Mouse (Mus musculus): ENCODE measurements around the gene Cdc42ep3. TPM values are rescaled to one million over a fixed set of nuclear protein-coding genes. Genes with fewer than 3 reads are reported as not detected.

The Cdc42ep3 gene
- 23.6 and 33.4 TPM in 2 replicates for total RNA-seq (2015; ENCODE audit: low replicate concordance)
- 26.3 and 28.0 TPM in 2 replicates for total RNA-seq (2017; ENCODE audit: low replicate concordance)

DNA sequence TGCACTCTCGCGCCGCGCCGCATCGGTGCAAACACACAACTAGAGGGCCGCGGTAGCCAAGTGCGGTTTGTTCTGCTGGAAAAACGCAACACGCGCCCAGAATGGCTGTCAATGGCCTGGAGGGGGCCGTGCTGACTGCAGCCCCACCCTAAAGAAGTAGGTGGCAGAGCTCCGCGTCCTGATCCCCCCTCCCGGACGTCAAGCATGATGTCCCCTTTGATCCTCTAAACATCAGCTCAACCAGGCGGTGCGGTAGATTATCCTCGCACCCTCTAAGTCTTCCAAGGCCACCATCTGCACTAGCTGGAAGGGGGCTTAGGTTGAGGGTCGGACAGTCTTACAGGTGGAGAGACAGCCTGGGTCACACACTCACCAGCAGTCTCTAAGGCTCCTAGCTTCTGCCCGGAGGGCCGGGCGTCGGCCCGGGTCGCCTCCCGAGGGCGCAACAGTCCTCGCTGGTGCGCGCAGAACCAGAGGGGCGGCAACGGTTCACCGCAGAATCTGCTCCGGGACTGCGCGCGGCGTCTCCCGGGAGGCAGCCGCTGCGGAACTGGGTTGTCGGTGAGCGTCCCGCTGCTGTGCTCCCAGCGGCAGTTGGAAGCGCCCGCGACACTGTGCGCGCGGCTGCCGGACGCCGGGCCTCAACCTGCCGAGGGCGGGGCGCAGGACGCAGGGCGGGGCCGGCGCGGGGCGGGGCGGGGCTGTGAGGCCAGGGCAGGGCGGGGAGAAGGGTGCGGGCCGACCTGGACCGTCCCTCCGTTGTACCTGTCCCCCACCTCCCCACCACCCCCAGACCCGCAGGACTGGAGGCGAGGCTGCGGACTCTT lies at the start of gene Cdc42ep3:
Cdc42ep3 (minus strand) TSS at position 648 of the 827 bp plus-strand sequence.
- ATAC-seq (replicated peaks; ENCODE audit: low FRiP score, poor library complexity, severe bottlenecking) = peak; percentile 44

DNA sequence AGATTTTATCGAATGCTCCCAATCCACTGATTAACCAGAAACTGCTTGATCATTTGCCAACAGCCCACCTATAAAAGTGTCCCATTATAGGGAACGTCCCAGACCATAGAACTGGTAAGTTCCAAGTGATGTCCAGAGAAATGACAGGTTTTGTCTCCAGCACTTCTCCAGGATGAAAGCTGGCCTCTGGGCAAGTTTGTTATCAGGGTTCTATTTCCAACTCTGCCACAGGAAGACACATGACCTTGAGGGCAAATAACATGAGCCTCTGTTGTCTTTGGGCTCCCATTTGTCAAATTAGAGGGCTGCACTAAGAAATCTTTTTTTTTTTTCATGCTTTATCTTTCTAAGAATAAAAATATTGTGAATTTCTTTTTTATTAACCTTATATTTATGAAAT lies 45.5 kb upstream of the Cdc42ep3 start:
- no peak for ATAC-seq (replicated peaks; ENCODE audit: low FRiP score, poor library complexity, severe bottlenecking)

DNA sequence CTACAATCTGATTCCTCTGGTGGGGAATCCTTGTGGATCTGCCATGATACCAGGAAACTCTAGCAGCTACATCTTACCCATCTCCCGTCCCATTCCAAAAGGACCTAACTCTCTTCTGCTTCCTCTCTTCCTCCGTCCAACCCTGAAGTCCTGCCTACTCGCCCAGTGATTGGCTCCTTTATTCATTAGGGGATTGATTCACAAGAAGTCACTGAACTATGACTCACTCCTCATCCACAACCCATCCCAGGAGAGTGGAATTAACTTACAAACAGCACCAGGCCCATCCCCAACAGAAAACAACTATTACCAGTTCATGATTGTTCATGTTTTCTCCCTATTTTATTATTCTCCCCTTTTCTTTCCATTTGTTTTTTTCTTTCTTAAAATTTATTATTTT lies 43.5 kb upstream of the Cdc42ep3 start:
- no peak for ATAC-seq (replicated peaks; ENCODE audit: low FRiP score, poor library complexity, severe bottlenecking)

- ATAC-seq (replicated peaks; ENCODE audit: low FRiP score, poor library complexity, severe bottlenecking) = no peak
Observed at GRCm38 (mm10) chr17:79394799-79395198, 39.9 kb upstream of the Cdc42ep3 start.

DNA sequence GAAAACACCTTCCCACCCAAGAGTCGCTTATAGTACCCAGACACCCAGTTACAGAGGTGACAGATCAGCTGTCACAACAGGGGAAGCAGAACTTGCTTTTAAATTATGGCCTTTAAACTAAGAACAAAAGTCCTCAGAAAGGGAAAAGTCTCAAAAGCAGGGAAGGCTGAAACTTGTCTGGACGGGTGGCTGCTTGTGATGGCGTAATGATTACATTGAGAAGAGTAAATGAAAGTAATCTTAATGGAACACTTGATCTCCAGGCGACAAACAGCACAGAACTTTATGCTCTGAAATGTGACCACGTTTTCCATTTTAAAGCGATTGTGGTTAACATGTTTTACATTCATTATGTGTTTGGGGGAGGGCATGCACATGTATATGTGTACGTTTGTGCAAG lies 39.0 kb upstream of the Cdc42ep3 start:
- no peak for ATAC-seq (replicated peaks; ENCODE audit: low FRiP score, poor library complexity, severe bottlenecking)

DNA sequence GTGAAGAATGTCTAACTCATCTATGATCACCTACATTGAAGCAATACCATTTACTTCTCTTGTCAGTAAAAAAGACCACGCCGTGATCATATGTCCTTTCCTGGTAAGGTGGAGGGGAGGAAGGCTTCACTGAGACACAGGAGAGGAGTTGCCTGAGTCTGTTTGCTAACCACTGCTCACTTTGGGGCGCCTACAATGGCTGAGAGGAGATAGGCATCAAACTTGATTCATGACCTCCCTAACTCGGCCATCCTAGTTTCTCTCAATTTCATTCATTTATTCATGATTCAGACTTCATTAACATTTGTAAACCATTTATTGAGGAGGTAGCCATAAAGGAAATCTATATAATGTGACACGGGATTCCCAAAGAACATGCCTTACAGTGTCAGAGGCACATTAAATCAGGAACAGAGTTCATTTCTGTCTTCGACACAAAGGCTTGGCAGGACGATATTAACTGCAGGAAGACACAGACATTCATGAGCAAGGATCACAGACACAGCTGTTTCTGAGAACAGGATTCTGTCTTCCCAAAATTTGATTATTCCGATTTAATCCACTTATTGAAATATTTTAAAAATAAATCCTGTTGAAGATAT lies 32.7 kb upstream of the Cdc42ep3 start:
- ATAC-seq (replicated peaks; ENCODE audit: low FRiP score, poor library complexity, severe bottlenecking) = no peak

GRCm38 (mm10) chr17:79381485-79381884 lies 26.6 kb upstream of the Cdc42ep3 start:
- no peak for ATAC-seq (replicated peaks; ENCODE audit: low FRiP score, poor library complexity, severe bottlenecking)

DNA sequence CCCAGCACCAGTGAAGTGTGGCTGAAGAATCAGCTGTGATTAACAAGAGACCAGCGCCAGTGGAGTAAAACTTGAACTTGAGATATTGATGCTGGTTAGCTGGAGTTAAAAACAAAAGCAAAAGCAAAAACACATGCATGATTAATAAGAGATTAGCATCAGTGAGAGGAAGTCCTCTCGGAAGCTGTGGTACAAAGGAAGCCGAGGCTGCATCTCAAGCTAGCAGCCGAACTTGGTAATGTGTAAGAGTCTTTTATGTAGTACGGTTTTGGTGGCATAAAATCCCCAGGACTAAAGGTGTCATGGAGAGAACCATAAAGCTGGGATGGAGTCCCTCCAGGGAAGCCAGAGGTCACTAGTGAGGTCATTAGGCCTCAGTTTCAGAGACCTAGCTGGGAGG lies 24.3 kb upstream of the Cdc42ep3 start:
- ATAC-seq (replicated peaks; ENCODE audit: low FRiP score, poor library complexity, severe bottlenecking) = no peak

- no peak for ATAC-seq (replicated peaks; ENCODE audit: low FRiP score, poor library complexity, severe bottlenecking)
Observed at GRCm38 (mm10) chr17:79376434-79377210, 21.7 kb upstream of the Cdc42ep3 start.

- no peak for ATAC-seq (replicated peaks; ENCODE audit: low FRiP score, poor library complexity, severe bottlenecking)
Observed at GRCm38 (mm10) chr17:79372973-79373372, 18.1 kb upstream of the Cdc42ep3 start.

- ATAC-seq (replicated peaks; ENCODE audit: low FRiP score, poor library complexity, severe bottlenecking) = peak; percentile 85
Observed at GRCm38 (mm10) chr17:79364749-79365450, 10.0 kb upstream of the Cdc42ep3 start.

DNA sequence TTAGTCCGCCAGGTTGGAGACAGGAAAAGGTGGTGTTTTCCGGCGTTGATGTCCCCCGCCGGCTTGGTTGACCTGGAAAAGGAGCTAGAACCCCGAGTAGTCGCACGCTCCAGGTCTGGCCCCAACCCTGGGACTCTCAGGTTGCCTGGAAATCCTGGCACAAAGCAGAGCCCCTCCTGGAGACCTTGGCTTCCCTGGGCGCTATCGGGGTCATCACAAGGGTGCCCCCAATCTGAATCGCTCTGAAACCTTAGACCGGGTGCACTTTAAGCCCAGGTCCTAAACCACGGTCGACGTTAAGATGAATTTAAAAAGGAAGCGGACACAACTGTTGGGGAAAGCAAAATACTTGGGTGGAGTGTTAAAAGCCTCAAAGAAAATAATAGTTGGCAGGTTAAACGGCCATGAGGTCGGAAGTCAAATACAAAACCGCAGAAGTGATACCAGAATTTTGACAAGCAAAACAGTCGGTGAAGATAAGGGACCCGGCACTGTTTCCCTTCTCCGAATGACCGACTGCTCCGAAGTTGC lies 1.2 kb upstream of the Cdc42ep3 start:
- ATAC-seq (replicated peaks; ENCODE audit: low FRiP score, poor library complexity, severe bottlenecking) = 0 out of 2 replicates have a peak, but pooled peaks have one; percentile 4

DNA sequence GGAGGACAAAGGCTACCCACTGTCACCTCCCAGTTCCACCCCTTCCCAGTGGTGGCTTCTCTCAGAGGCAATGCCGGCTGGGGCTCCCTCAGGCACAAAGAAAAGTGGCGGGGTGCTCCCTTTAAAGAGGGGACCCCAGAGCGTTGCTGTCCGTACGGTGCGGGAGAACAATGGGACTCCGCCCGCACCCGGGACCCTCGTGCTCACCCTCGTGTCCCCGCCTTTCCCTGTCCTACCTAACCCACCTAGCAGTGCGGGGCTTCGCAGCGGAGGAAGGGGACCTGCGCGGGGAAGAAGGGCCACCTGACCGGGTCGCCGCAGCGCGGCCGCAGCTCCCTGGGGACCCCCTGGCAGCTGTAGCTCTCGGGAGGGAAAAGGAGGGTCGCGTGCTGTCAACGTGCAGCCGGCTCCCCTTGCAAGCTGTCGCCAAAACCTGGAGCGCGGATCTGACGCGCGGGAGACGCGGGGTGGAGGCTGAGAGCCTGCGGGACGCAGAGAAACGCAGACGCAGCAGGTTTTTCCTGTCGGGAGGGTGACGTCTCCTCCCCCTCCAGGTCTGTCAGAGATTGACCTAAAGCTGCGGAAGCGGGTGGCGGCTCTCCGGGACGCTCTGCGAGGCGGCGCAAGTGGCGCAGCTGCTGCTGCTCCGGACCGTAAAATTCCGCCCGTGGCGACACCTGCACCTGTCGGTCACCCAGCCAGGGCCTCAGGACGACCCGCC lies 540 bp upstream of the Cdc42ep3 start:
- ATAC-seq (replicated peaks; ENCODE audit: low FRiP score, poor library complexity, severe bottlenecking) = peak; percentile 68

- no peak for ATAC-seq (replicated peaks; ENCODE audit: low FRiP score, poor library complexity, severe bottlenecking)
Observed at GRCm38 (mm10) chr17:79354174-79354443, 782 bp downstream of the Cdc42ep3 start.

GRCm38 (mm10) chr17:79353446-79354173 lies 1.3 kb downstream of the Cdc42ep3 start:
- no peak for ATAC-seq (replicated peaks; ENCODE audit: low FRiP score, poor library complexity, severe bottlenecking)

- ATAC-seq (replicated peaks; ENCODE audit: low FRiP score, poor library complexity, severe bottlenecking) = peak; percentile 72
Observed at GRCm38 (mm10) chr17:79350751-79351191, 4.1 kb downstream of the Cdc42ep3 start.

- no peak for ATAC-seq (replicated peaks; ENCODE audit: low FRiP score, poor library complexity, severe bottlenecking)
Observed at GRCm38 (mm10) chr17:79349371-79349770, 5.5 kb downstream of the Cdc42ep3 start.

GRCm38 (mm10) chr17:79347920-79348589 lies 6.8 kb downstream of the Cdc42ep3 start:
- ATAC-seq (replicated peaks; ENCODE audit: low FRiP score, poor library complexity, severe bottlenecking) = no peak
